Comparison of ENCODE assay signal across 16 mouse cellular contexts in genomic region chr2:166820844-166821243, GRCm38 (mm10). TPM values are rescaled to one million over a fixed set of nuclear protein-coding genes. Genes with fewer than 3 reads are reported as not detected.
DNase-seq lines count a peak whose midpoint lies in the region; ATAC-seq lines count a peak whose summit lies in the region.
"Had no signal": no experiment of that assay in that cellular context is flagged by ENCODE, and none has a peak within 500 bp of the region (broad histone marks: within the 10 kb centered on the region; RNA-seq: fewer than 3 reads in every experiment).

No protein-coding gene starts in this region.

- no peak overlapping the region for H3K9ac ChIP-seq in kidney, embryonic 16.5 days (replicated peaks; ENCODE audit: low read length)
- H3K9ac ChIP-seq in liver, embryonic 13.5 days: no peak overlapping the region
- H3K9ac ChIP-seq in forebrain, embryonic 12.5 days: no peak overlapping the region
- H3K9ac ChIP-seq: lung, embryonic 14.5 days; midbrain, embryonic 15.5 days had no signal

- no peak overlapping the region for H3K4me3 ChIP-seq in kidney, embryonic 16.5 days (ENCODE audit: low read length)
- no peak overlapping the region for H3K4me3 ChIP-seq in liver, embryonic 13.5 days (replicated peaks)
- H3K4me3 ChIP-seq in forebrain, embryonic 12.5 days (replicated peaks): no peak overlapping the region
- H3K4me3 ChIP-seq: midbrain, embryonic 15.5 days had no signal

- ATAC-seq in kidney, embryonic 16.5 days (ENCODE audit: low FRiP score, low TSS enrichment): peak; percentile 51; the same call in 1 of the 2 replicates
- peak; percentile 37; the same call in 1 of the 2 replicates for ATAC-seq in liver, embryonic 13.5 days (ENCODE audit: low read depth)
- no peak for ATAC-seq in forebrain, embryonic 12.5 days (ENCODE audit: low FRiP score)
- ATAC-seq: midbrain, embryonic 15.5 days had no signal

- H3K4me2 ChIP-seq in kidney, embryonic 16.5 days (replicated peaks; ENCODE audit: low read depth, low read length): no peak overlapping the region
- H3K4me2 ChIP-seq in liver, embryonic 13.5 days: no peak overlapping the region
- H3K4me2 ChIP-seq in forebrain, embryonic 12.5 days: no peak overlapping the region
- H3K4me2 ChIP-seq: lung, embryonic 14.5 days; midbrain, embryonic 15.5 days had no signal

- peaks cover 3% of the 10 kb centered on the region; the same call in 1 of the 2 replicates for H3K36me3 ChIP-seq in kidney, embryonic 16.5 days (ENCODE audit: insufficient read depth, low read length)
- H3K36me3 ChIP-seq in liver, embryonic 13.5 days: peaks cover 6% of the 10 kb centered on the region; the same call in 1 of the 2 replicates
- H3K36me3 ChIP-seq in forebrain, embryonic 12.5 days (replicated peaks): no peaks in the 10 kb centered on the region
- H3K36me3 ChIP-seq: midbrain, embryonic 15.5 days had no signal

- 37% methylated on average over 2 of the region's 2 CpGs for WGBS in kidney, embryonic 16.5 days
- WGBS in liver, embryonic 13.5 days (ENCODE audit: insufficient replicate concordance): 39% methylated on average over 2 of the region's 2 CpGs
- 72% methylated on average over 2 of the region's 2 CpGs for WGBS in forebrain, embryonic 12.5 days

- DNase-seq in kidney, adult 8-10 months: no peak
- DNase-seq in 416B (ENCODE audit: low read depth): peak; percentile 40
- DNase-seq in ES-CJ7 (ENCODE audit: low read depth, low spot score): peak; percentile 24
- DNase-seq in liver, embryonic 13.5 days: no peak
- DNase-seq in testis, postnatal 10 days (ENCODE audit: low spot score): no peak
- DNase-seq: adrenal gland, postnatal 25 days; cerebellum, adult 2 months; heart, adult 18-20 months; heart, postnatal 4 days; kidney, adult 18-20 months; lung, embryonic 14.5 days; thymus, postnatal 25 days had no signal

- peaks cover 15% of the 10 kb centered on the region; the same call in 1 of the 2 replicates for H3K4me1 ChIP-seq in kidney, embryonic 16.5 days (ENCODE audit: insufficient read depth, low read length)
- H3K4me1 ChIP-seq in liver, embryonic 13.5 days (replicated peaks): peaks cover 65% of the 10 kb centered on the region
- no peaks in the 10 kb centered on the region for H3K4me1 ChIP-seq in forebrain, embryonic 12.5 days
- H3K4me1 ChIP-seq: midbrain, embryonic 15.5 days had no signal

- no peaks in the 10 kb centered on the region for H3K27me3 ChIP-seq in kidney, embryonic 16.5 days (ENCODE audit: insufficient read depth, low read length)
- H3K27me3 ChIP-seq in liver, embryonic 13.5 days: no peaks in the 10 kb centered on the region
- no peaks in the 10 kb centered on the region for H3K27me3 ChIP-seq in forebrain, embryonic 12.5 days
- H3K27me3 ChIP-seq: CH12.LX; midbrain, embryonic 15.5 days had no signal

- H3K9me3 ChIP-seq in kidney, embryonic 16.5 days (ENCODE audit: low read length): no peaks in the 10 kb centered on the region
- no peaks in the 10 kb centered on the region for H3K9me3 ChIP-seq in liver, embryonic 13.5 days (replicated peaks)
- H3K9me3 ChIP-seq in forebrain, embryonic 12.5 days: no peaks in the 10 kb centered on the region
- H3K9me3 ChIP-seq: midbrain, embryonic 15.5 days had no signal

- no peak overlapping the region for H3K27ac ChIP-seq in kidney, embryonic 16.5 days (ENCODE audit: low read length)
- no peak overlapping the region for H3K27ac ChIP-seq in liver, embryonic 13.5 days
- no peak overlapping the region for H3K27ac ChIP-seq in forebrain, embryonic 12.5 days
- H3K27ac ChIP-seq: midbrain, embryonic 15.5 days had no signal

RNA-seq across cellular contexts. Expression of gene Arfgef2, which starts 15.5 kb away (rescaled TPM):
- 4.6 and 4.9 TPM in 2 replicates for polyA plus RNA-seq in kidney, embryonic 16.5 days (2015; fragmentation: Nextera tagmentation; extraction: Ambion mirVana)
- polyA plus RNA-seq in liver, embryonic 13.5 days (2015; fragmentation: Nextera tagmentation; extraction: Ambion mirVana): 3.4 and 5.1 TPM in 2 replicates
- 5.3 and 5.8 TPM in 2 replicates for polyA plus RNA-seq in forebrain, embryonic 12.5 days (2016; fragmentation: Nextera tagmentation; extraction: Ambion mirVana)

RNA-seq across cellular contexts. Expression of gene Trp53rkb, which starts 28.5 kb away (rescaled TPM):
- polyA plus RNA-seq in kidney, embryonic 16.5 days (2015; fragmentation: Nextera tagmentation; extraction: Ambion mirVana): 7.8 and 8.2 TPM in 2 replicates
- 3.8 and 4.5 TPM in 2 replicates for polyA plus RNA-seq in liver, embryonic 13.5 days (2015; fragmentation: Nextera tagmentation; extraction: Ambion mirVana)
- 10.0 and 11.1 TPM in 2 replicates for polyA plus RNA-seq in forebrain, embryonic 12.5 days (2016; fragmentation: Nextera tagmentation; extraction: Ambion mirVana)

Comparison
In these comparisons a context has a peak if more than half of its experiments do, and no peak if none do; other contexts are left out.
1. DNase-seq: peak in 416B (single experiment) and ES-CJ7 (single experiment); none in kidney, adult 8-10 months (0 of 2), liver, embryonic 13.5 days (single experiment) and testis, postnatal 10 days (single experiment).